Mouse (Mus musculus): ENCODE measurements around the gene Fxyd3. TPM values are rescaled to one million over a fixed set of nuclear protein-coding genes. Genes with fewer than 3 reads are reported as not detected.

Fxyd3 gene
- polyA plus RNA-seq, 1 experiment from 2014 or later: 383 TPM

GRCm38 (mm10) chr7:31053882-31054447 is 22.5 kb downstream of the Fxyd3 start:
- Histone ChIP-seq H3K9ac (no peak overlapping the region), H3K4me2 (peak overlapping the region; percentile 48), H3K4me1 (peaks cover 56% of the 10 kb centered on the region), H3K27me3 (replicated peaks) (peaks cover 32% of the 10 kb centered on the region), H3K36me3 (no peaks in the 10 kb centered on the region), H3K9me3 (no peaks in the 10 kb centered on the region), H3K27ac (no peak overlapping the region), H3K4me3 (replicated peaks) (no peak overlapping the region)
- no peak for ATAC-seq (ENCODE audit: insufficient read depth, low FRiP score, low read depth)
- WGBS: 40% methylated on average over 10 of the region's 10 CpGs

- Histone ChIP-seq H3K36me3 (no peaks in the 10 kb centered on the region), H3K4me2 (peak overlapping the region; percentile 36), H3K27me3 (replicated peaks) (peaks cover 32% of the 10 kb centered on the region), H3K9ac (no peak overlapping the region), H3K4me3 (replicated peaks) (no peak overlapping the region; the same call in 1 of the 2 replicates), H3K27ac (no peak overlapping the region), H3K9me3 (no peaks in the 10 kb centered on the region), H3K4me1 (peaks cover 56% of the 10 kb centered on the region)
- peak; percentile 12; the same call in 1 of the 2 replicates for ATAC-seq (ENCODE audit: insufficient read depth, low FRiP score, low read depth)
- 3% methylated on average over 34 of the region's 34 CpGs for WGBS
Measured at GRCm38 (mm10) chr7:31052636-31053434, 23.7 kb downstream of the Fxyd3 start.

GRCm38 (mm10) chr7:31052251-31052635 is 24.3 kb downstream of the Fxyd3 start:
- Histone ChIP-seq H3K27ac (no peak overlapping the region), H3K9me3 (no peaks in the 10 kb centered on the region), H3K4me3 (replicated peaks) (no peak overlapping the region; the same call in 1 of the 2 replicates), H3K4me2 (peak overlapping the region; percentile 36), H3K27me3 (replicated peaks) (peaks cover 32% of the 10 kb centered on the region), H3K4me1 (peaks cover 56% of the 10 kb centered on the region), H3K9ac (no peak overlapping the region), H3K36me3 (no peaks in the 10 kb centered on the region)
- 7% methylated on average over 22 of the region's 22 CpGs for WGBS
- no peak for ATAC-seq (ENCODE audit: insufficient read depth, low FRiP score, low read depth)

GRCm38 (mm10) chr7:31051321-31052021 is 25.0 kb downstream of the Fxyd3 start, which contains the start of gene Fxyd7:
TSS of gene Fxyd7 (minus strand) at chr7:31051467.
- H3K9me3 ChIP-seq: no peaks in the 10 kb centered on the region
- H3K9ac ChIP-seq: no peak within 1 kb of the TSS
- peak within 1 kb of the TSS; percentile 27 for H3K4me3 ChIP-seq (replicated peaks)
- H3K4me1 ChIP-seq: peaks cover 56% of the 10 kb centered on the region
- H3K36me3 ChIP-seq: no peaks in the 10 kb centered on the region
- 3% methylated on average over 24 of the region's 28 CpGs for WGBS
- peaks cover 32% of the 10 kb centered on the region for H3K27me3 ChIP-seq (replicated peaks)
- H3K4me2 ChIP-seq: peak within 1 kb of the TSS; percentile 44
- no peak within 1 kb of the TSS for H3K27ac ChIP-seq
- no peak for ATAC-seq (ENCODE audit: insufficient read depth, low FRiP score, low read depth)

- Histone ChIP-seq H3K9ac (no peak overlapping the region), H3K9me3 (no peaks in the 10 kb centered on the region), H3K27ac (no peak overlapping the region), H3K27me3 (replicated peaks) (peaks cover 32% of the 10 kb centered on the region), H3K4me2 (peak overlapping the region; percentile 44), H3K4me3 (replicated peaks) (peak overlapping the region; percentile 27), H3K36me3 (no peaks in the 10 kb centered on the region), H3K4me1 (peaks cover 56% of the 10 kb centered on the region)
- 2% methylated on average over 9 of the region's 9 CpGs for WGBS
- no peak for ATAC-seq (ENCODE audit: insufficient read depth, low FRiP score, low read depth)
Measured at GRCm38 (mm10) chr7:31050921-31051320, 25.6 kb downstream of the Fxyd3 start.

GRCm38 (mm10) chr7:31050487-31050886 is 26.0 kb downstream of the Fxyd3 start:
- Histone ChIP-seq H3K27ac (no peak overlapping the region), H3K9ac (no peak overlapping the region), H3K27me3 (replicated peaks) (peaks cover 32% of the 10 kb centered on the region), H3K4me1 (peaks cover 56% of the 10 kb centered on the region), H3K4me3 (replicated peaks) (peak overlapping the region; percentile 27), H3K36me3 (no peaks in the 10 kb centered on the region), H3K9me3 (no peaks in the 10 kb centered on the region), H3K4me2 (peak overlapping the region; percentile 44)
- 3% methylated on average over 6 of the region's 6 CpGs for WGBS
- no peak for ATAC-seq (ENCODE audit: insufficient read depth, low FRiP score, low read depth)

GRCm38 (mm10) chr7:31049846-31050281 is 26.6 kb downstream of the Fxyd3 start:
- H3K9ac ChIP-seq: no peak overlapping the region
- H3K4me3 ChIP-seq (replicated peaks): peak overlapping the region; percentile 27
- H3K9me3 ChIP-seq: no peaks in the 10 kb centered on the region
- peaks cover 50% of the 10 kb centered on the region for H3K4me1 ChIP-seq
- no peak overlapping the region for H3K27ac ChIP-seq
- 0 out of 2 replicates have a peak, but pooled peaks have one; percentile 12 for ATAC-seq (ENCODE audit: insufficient read depth, low FRiP score, low read depth)
- peak overlapping the region; percentile 44 for H3K4me2 ChIP-seq
- no peaks in the 10 kb centered on the region for H3K36me3 ChIP-seq
- H3K27me3 ChIP-seq (replicated peaks): peaks cover 32% of the 10 kb centered on the region
- WGBS: under 1% methylated on average over 13 of the region's 15 CpGs

- Histone ChIP-seq H3K4me1 (peaks cover 46% of the 10 kb centered on the region), H3K4me3 (replicated peaks) (0 out of 2 replicates have a peak overlapping the region, but pooled peaks have one; percentile 27), H3K27me3 (replicated peaks) (peaks cover 32% of the 10 kb centered on the region), H3K9ac (no peak overlapping the region), H3K9me3 (no peaks in the 10 kb centered on the region), H3K36me3 (no peaks in the 10 kb centered on the region), H3K4me2 (peak overlapping the region; percentile 44), H3K27ac (no peak overlapping the region)
- ATAC-seq (ENCODE audit: insufficient read depth, low FRiP score, low read depth): no peak
- WGBS: 19% methylated on average over 5 of the region's 5 CpGs
Measured at GRCm38 (mm10) chr7:31049135-31049845, 27.2 kb downstream of the Fxyd3 start.

GRCm38 (mm10) chr7:31042431-31042910 is 34.0 kb downstream of the Fxyd3 start, which contains the start of gene Fxyd5:
TSS of gene Fxyd5 (minus strand) at chr7:31042481.
- peaks cover 12% of the 10 kb centered on the region; the same call in 1 of the 2 replicates for H3K4me1 ChIP-seq
- 47% methylated on average over 10 of the region's 10 CpGs for WGBS
- peak within 1 kb of the TSS; percentile 30 for H3K4me3 ChIP-seq (replicated peaks)
- no peak within 1 kb of the TSS for H3K9ac ChIP-seq
- H3K27me3 ChIP-seq (replicated peaks): peaks cover 16% of the 10 kb centered on the region; the same call in 1 of the 2 replicates
- peak within 1 kb of the TSS; percentile 62 for H3K4me2 ChIP-seq
- 0 out of 2 replicates have a peak within 1 kb of the TSS, but pooled peaks have one; percentile 2 for H3K27ac ChIP-seq
- H3K9me3 ChIP-seq: no peaks in the 10 kb centered on the region
- no peaks in the 10 kb centered on the region for H3K36me3 ChIP-seq
- ATAC-seq (ENCODE audit: insufficient read depth, low FRiP score, low read depth): no peak

- ATAC-seq (ENCODE audit: insufficient read depth, low FRiP score, low read depth): no peak
- H3K9ac ChIP-seq: no peak overlapping the region
- WGBS: 5% methylated on average over 28 of the region's 28 CpGs
Measured at GRCm38 (mm10) chr7:31041662-31042315, 34.7 kb downstream of the Fxyd3 start.

More at GRCm38 (mm10) chr7:31041662-31042315, 34.7 kb downstream of the Fxyd3 start:
- Histone ChIP-seq H3K27ac (0 out of 2 replicates have a peak overlapping the region, but pooled peaks have one; percentile 2), H3K27me3 (replicated peaks) (peaks cover 16% of the 10 kb centered on the region; the same call in 1 of the 2 replicates), H3K4me1 (peaks cover 12% of the 10 kb centered on the region; the same call in 1 of the 2 replicates), H3K4me3 (replicated peaks) (peak overlapping the region; percentile 30), H3K4me2 (peak overlapping the region; percentile 62), H3K9me3 (no peaks in the 10 kb centered on the region), H3K36me3 (no peaks in the 10 kb centered on the region)
